Mouse (Mus musculus): ENCODE data around the gene Serpinf1.
A peak's percentile ranks its signal among the peaks of the same experiment; 100 is the strongest.

DNA sequence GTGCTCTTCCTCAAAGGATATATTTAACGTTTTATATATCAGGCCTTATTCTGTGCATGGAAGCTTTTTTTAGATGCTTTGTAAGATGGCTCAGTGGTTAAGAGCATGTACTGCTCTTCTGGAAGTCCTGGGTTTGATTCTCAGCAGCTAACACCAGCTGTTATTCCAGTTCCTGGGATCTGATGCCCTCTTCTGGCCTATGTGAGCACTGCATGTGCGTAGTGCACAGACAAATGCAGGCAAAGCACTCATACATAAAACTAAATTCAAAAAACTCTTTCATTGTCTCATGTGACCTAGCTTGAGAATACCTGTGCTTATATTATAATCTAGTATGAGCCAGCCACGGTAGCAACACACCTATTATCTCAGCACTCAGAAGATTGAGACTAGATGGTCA lies 15.6 kb downstream of the Serpinf1 start:
- TF ChIP-seq CTCF (IDR thresholded peaks at IDR 0.05; ENCODE audit: extremely low read depth, insufficient read depth, low read length) (peak; percentile 45; the same call in 1 of the 2 replicates), POLR2A (IDR thresholded peaks at IDR 0.05; ENCODE audit: extremely low read depth, insufficient read depth, low read length) (no peak)

All from cortical plate, adult 2 months (tissue).